Mouse (Mus musculus) heart, embryonic 14.5 days (tissue): ENCODE measurements around the gene Chst12. TPM values are rescaled to one million over a fixed set of nuclear protein-coding genes. Genes with fewer than 3 reads are reported as not detected.

ENCODE experiments used
- ATAC-seq: fragments of 200-750 bp; cut with Nextera tagmentation; 2 replicates; pipeline ENCODE4 v1.8.0; 2017; ENCODE audit warnings: low read depth, moderate TSS enrichment; ENCODE audit not compliant: insufficient number of reproducible peaks, insufficient read depth, low FRiP score
- H3K27ac ChIP-seq, 2 experiments: fragments of 200-500 bp in 1 of 2; fragments of 300-500 bp in 1 of 2; sonication (generic) in 1 of 2; replicated peaks in 1 of 2; 2 replicates each; pipeline ENCODE4 v1.5.1; 2012 to 2014; ENCODE audit warnings: low read depth in 2 of 2, low read length in 2 of 2, control low read depth in 1 of 2, mild to moderate bottlenecking in 1 of 2, mixed read lengths in 1 of 2; ENCODE audit not compliant: control insufficient read depth in 1 of 2, insufficient read depth in 1 of 2
- H3K27me3 ChIP-seq: fragments of 300-500 bp; sonication (generic); 2 replicates; pipeline ENCODE4 v1.6.1; 2014; ENCODE audit warnings: mild to moderate bottlenecking, low read length, control low read depth; ENCODE audit not compliant: control insufficient read depth, insufficient read depth
- H3K36me3 ChIP-seq: fragments of 300-500 bp; sonication (generic); 2 replicates; pipeline ENCODE4 v1.6.1; 2014; ENCODE audit warnings: mild to moderate bottlenecking, control low read depth, low read length, mixed read lengths; ENCODE audit not compliant: control insufficient read depth, insufficient read depth
- H3K4me1 ChIP-seq, 2 experiments: fragments of 200-500 bp in 1 of 2; fragments of 300-500 bp in 1 of 2; sonication (generic) in 1 of 2; 2 replicates each; pipeline ENCODE4 v1.6.1; 2012 to 2014; ENCODE audit warnings: low read length in 2 of 2, control low read depth in 1 of 2, mixed read lengths in 1 of 2; ENCODE audit not compliant: control insufficient read depth in 2 of 2, insufficient read depth in 2 of 2
- H3K4me2 ChIP-seq: fragments of 300-500 bp; sonication (generic); 2 replicates; pipeline ENCODE4 v1.6.1; 2014; ENCODE audit warnings: mild to moderate bottlenecking, low read length
- H3K4me3 ChIP-seq, 2 experiments: fragments of 200-500 bp in 1 of 2; fragments of 300-500 bp in 1 of 2; sonication (generic) in 1 of 2; 2 replicates each; pipeline ENCODE4 v1.5.1; 2012 to 2014; ENCODE audit warnings: low read length in 2 of 2, mild to moderate bottlenecking in 2 of 2, control low read depth in 1 of 2, low read depth in 1 of 2, moderate library complexity in 1 of 2; ENCODE audit not compliant: control insufficient read depth in 1 of 2, insufficient read depth in 1 of 2
- H3K9ac ChIP-seq: fragments of 300-500 bp; sonication (generic); 2 replicates; pipeline ENCODE4 v1.6.1; 2014; ENCODE audit warnings: mild to moderate bottlenecking, low read length
- H3K9me3 ChIP-seq: fragments of 300-500 bp; sonication (generic); 2 replicates; pipeline ENCODE4 v1.6.1; 2016; ENCODE audit warnings: low read length, control low read depth; ENCODE audit not compliant: control insufficient read depth
- WGBS: fragments of 180-500 bp; shearing (Covaris S2); extraction: QIAGEN DNeasy Blood & Tissue Kit; methylation state at CpG from one replicate; pipeline ENCODE4 v1.1.7; 2014; 5-methylcytosine and 5-hydroxymethylcytosine counted together
- polyA plus RNA-seq: library from polyadenylated mRNA; unstranded; fragments of >200 nt; fragmentation: Nextera tagmentation; extraction: Ambion mirVana; gene quantifications from 2 replicates; pipeline ENCODE4 v1.2.1, GENCODE M21; 2014

Gene Chst12
- polyA plus RNA-seq, 1 experiment from 2014 or later = 11.0 TPM

DNA sequence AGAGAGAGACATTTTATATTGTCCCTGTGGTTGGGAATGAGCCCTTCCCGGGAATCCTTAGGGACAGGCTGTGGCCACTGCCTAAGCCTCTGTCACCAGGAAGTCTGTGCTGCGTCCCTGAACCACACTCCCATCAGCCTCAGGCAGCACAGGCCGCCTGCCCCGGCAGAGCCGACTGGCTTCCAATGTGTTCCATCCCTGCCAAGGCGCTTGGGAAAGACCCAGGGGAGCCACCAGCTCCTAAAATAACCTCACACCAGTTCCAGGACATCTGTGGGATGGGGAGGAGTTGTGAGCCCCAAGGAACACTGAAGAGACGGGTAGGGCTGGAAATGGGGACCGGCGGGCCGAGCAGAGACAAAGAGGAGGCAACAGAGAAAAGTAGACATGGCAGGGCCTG lies 66.3 kb downstream of the Chst12 start:
- Histone ChIP-seq H3K4me2 (no peak overlapping the region), H3K27ac (no peak overlapping the region), H3K36me3 (no peaks in the 10 kb centered on the region), H3K4me3 (no peak overlapping the region), H3K27me3 (no peaks in the 10 kb centered on the region), H3K9me3 (no peaks in the 10 kb centered on the region), H3K4me1 (peaks cover 5 to 13% of the 10 kb centered on the region in 2 experiments), H3K9ac (no peak overlapping the region)
- WGBS = 31% methylated on average over 10 of the region's 10 CpGs
- ATAC-seq = no peak

DNA sequence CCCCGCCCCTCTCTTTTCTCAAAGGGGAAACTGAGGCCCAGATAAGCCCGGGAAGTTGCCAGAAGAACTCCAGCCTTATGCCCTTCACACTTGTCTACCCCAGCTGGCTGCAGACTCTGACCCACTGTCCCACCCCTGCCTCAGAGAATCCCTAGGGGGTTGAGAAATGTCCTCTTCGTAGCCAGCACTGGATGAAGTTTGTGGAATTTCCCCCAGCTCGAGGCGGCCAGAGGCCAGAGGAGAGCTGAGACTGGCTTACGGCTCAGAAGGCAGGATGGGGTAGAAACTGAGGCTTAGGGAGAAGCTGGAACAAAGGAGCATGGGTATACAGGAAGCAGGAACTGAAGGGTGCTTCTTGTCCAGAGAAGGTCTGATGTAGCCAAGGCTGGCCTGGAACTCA lies 67.3 kb downstream of the Chst12 start:
- Histone ChIP-seq H3K9ac (no peak overlapping the region), H3K4me2 (no peak overlapping the region), H3K9me3 (no peaks in the 10 kb centered on the region), H3K27me3 (no peaks in the 10 kb centered on the region), H3K36me3 (no peaks in the 10 kb centered on the region), H3K4me1 (peaks cover 5 to 9% of the 10 kb centered on the region in 2 experiments), H3K4me3 (no peak overlapping the region), H3K27ac (no peak overlapping the region)
- WGBS = 57% methylated on average over 6 of the region's 6 CpGs
- no peak for ATAC-seq

Other genes with a start within 250 kb of the Chst12 start
- gene Mad1l1, start 184.0 kb upstream of the Chst12 start, polyA plus RNA-seq = 20.5 and 21.9 TPM in 2 replicates
- 22.2 and 22.7 TPM in 2 replicates for gene Nudt1, start 183.9 kb upstream of the Chst12 start, polyA plus RNA-seq
- gene Mrm2, start 173.7 kb upstream of the Chst12 start, polyA plus RNA-seq = 14.7 and 16.0 TPM in 2 replicates
- gene Snx8, start 116.3 kb upstream of the Chst12 start, polyA plus RNA-seq = 8.9 and 9.9 TPM in 2 replicates
- gene Eif3b, start 86.2 kb upstream of the Chst12 start, polyA plus RNA-seq = 92.9 and 108 TPM in 2 replicates
- not detected in 2 replicates for gene Gm4869, start 59.9 kb upstream of the Chst12 start, polyA plus RNA-seq
- not detected in 2 replicates for gene Grifin, start 59.5 kb downstream of the Chst12 start, polyA plus RNA-seq
- 3.8 and 6.4 TPM in 2 replicates for gene Lfng, start 101.8 kb downstream of the Chst12 start, polyA plus RNA-seq
- gene Ttyh3, start 143.5 kb downstream of the Chst12 start, polyA plus RNA-seq = 32.8 and 35.7 TPM in 2 replicates
- gene Iqce, start 196.8 kb downstream of the Chst12 start, polyA plus RNA-seq = 7.7 and 8.0 TPM in 2 replicates
- gene Brat1, start 199.5 kb downstream of the Chst12 start, polyA plus RNA-seq = 8.9 and 9.4 TPM in 2 replicates
- gene Amz1, start 218.6 kb downstream of the Chst12 start, polyA plus RNA-seq = 1.0 and 1.2 TPM in 2 replicates